Mouse (Mus musculus) cerebellum, postnatal 14 days (tissue): ENCODE measurements at regions not wholly inside any gene's neighbourhood (a gene's known extent, or its start where the extent isn't known, plus 50 kb on each side); places are given as distances from the start of the nearest gene placed in this dataset.
"Not testable (repeated sequence)": the region's sequence is repeated elsewhere in the genome, so short reads cannot be mapped to it uniquely, and the experiment has no call there.

ENCODE experiments used
- DNase-seq, 2 experiments: peaks; one replicate each; pipeline ENCODE4 v3.0.0; 2021; ENCODE audit warnings: mixed read lengths in 2 of 2

- DNase-seq, result no peak
These were observed 245.7 kb downstream of the Slco4c1 start for GRCm38 (mm10) chr1:96626271-96626670.

GRCm38 (mm10) chr1:96625326-96625725 lies 246.6 kb downstream of the Slco4c1 start:
- not testable (repeated sequence) for DNase-seq

- no peak for DNase-seq
These were observed 275.8 kb downstream of the Slco4c1 start for GRCm38 (mm10) chr1:96596141-96596540.

GRCm38 (mm10) chr1:96569281-96569680 lies 302.7 kb downstream of the Slco4c1 start:
- DNase-seq, result no peak

GRCm38 (mm10) chr1:96563279-96563910 lies 308.6 kb downstream of the Slco4c1 start:
- no peak for DNase-seq

GRCm38 (mm10) chr1:96556258-96556657 lies 315.7 kb downstream of the Slco4c1 start:
- DNase-seq, result no peak

- no peak for DNase-seq
These were observed 352.6 kb downstream of the Slco4c1 start for GRCm38 (mm10) chr1:96519347-96519746.

- no peak for DNase-seq
These were observed 371.0 kb downstream of the Slco4c1 start for GRCm38 (mm10) chr1:96501007-96501406.

- DNase-seq, result no peak
These were observed 389.2 kb downstream of the Slco4c1 start for GRCm38 (mm10) chr1:96482816-96483215.

GRCm38 (mm10) chr1:96450852-96451251 lies 421.1 kb downstream of the Slco4c1 start:
- DNase-seq, result no peak

- no peak for DNase-seq
These were observed 426.8 kb downstream of the Slco4c1 start for GRCm38 (mm10) chr1:96445215-96445614.

- DNase-seq, result no peak
These were observed 438.9 kb downstream of the Slco4c1 start for GRCm38 (mm10) chr1:96433057-96433456.

GRCm38 (mm10) chr1:96423481-96423880 lies 448.5 kb downstream of the Slco4c1 start:
- no peak for DNase-seq

GRCm38 (mm10) chr1:96410837-96411612 lies 460.9 kb downstream of the Slco4c1 start:
- DNase-seq, result no peak

- DNase-seq, result no peak
These were observed 474.0 kb downstream of the Slco4c1 start for GRCm38 (mm10) chr1:96397982-96398381.

GRCm38 (mm10) chr1:96388417-96388816 lies 483.6 kb downstream of the Slco4c1 start:
- DNase-seq, result no peak

GRCm38 (mm10) chr1:96385916-96386315 lies 486.1 kb downstream of the Slco4c1 start:
- no peak for DNase-seq

- DNase-seq, result no peak
These were observed 509.1 kb downstream of the Slco4c1 start for GRCm38 (mm10) chr1:96362713-96363441.

GRCm38 (mm10) chr1:96347231-96347630 lies 524.7 kb downstream of the Slco4c1 start:
- no peak for DNase-seq

- DNase-seq, result no peak
These were observed 525.4 kb downstream of the Slco4c1 start for GRCm38 (mm10) chr1:96346465-96347002.

GRCm38 (mm10) chr1:96315721-96316120 lies 556.2 kb downstream of the Slco4c1 start:
- DNase-seq, result no peak

- DNase-seq, result no peak
These were observed 570.7 kb downstream of the Slco4c1 start for GRCm38 (mm10) chr1:96301238-96301637.

GRCm38 (mm10) chr1:96278046-96278576 lies 593.9 kb downstream of the Slco4c1 start:
- peak in 1 of 2 experiments; percentile 1 for DNase-seq
